Mouse (Mus musculus) olfactory bulb, adult 2 months (tissue): ENCODE results near the gene Ino80d.

Experiments used
- CTCF ChIP-seq: fragments of 200-500 bp; IDR thresholded peaks from 2 replicates; pipeline ENCODE4 v1.5.1; 2012; ENCODE audit warnings: low read depth, mild to moderate bottlenecking, low read length, moderate library complexity; ENCODE audit not compliant: insufficient read depth
- POLR2A ChIP-seq: fragments of 200-500 bp; IDR thresholded peaks from 2 replicates; pipeline ENCODE4 v1.6.1; 2012; ENCODE audit warnings: mild to moderate bottlenecking, low read depth, low read length, moderate library complexity; ENCODE audit not compliant: insufficient read depth

DNA sequence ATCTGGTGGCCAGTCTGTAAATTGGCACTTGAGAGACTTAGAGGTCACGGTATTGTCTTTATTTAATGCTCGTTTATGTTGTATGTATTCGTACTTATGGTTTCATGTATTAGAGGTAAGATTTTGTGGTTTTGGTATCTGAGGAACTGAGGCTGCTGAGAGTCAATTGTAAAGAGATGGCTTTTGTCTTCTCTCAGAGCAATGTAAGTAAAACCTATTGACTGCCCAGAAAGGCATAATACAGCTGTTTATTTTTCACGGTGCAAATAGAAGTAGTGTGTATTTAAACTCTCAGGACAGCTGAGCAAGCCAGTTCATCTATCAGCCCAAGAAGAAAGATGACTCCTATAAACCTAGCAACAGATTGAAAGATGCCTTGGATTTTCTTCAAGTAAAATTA lies 629 bp upstream of the Ino80d start:
- no peak for TF ChIP-seq POLR2A
- TF ChIP-seq CTCF: no peak
